Comparison of ENCODE assay signal across 8 mouse cellular contexts in the genomic region with DNA sequence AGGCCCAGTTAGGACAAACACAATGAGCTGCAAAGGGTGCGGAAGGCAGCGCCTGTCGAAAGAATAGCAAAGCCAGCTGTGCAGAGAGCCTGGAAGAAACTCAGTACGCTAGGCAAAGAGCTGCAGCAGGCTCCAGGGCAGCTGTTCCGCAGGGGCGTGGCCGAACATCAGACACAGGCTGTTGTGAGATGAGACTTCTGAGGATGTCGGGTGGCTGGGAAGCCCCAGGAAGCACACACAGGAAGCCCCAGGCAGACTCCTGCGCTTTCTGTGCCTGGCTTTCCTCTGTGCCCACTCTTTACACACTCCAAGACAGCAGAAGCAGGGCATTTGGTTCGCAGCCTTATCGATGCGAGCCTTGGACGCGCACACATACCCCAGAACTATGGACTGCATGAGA. TPM values are rescaled to one million over a fixed set of nuclear protein-coding genes. Genes with fewer than 3 reads are reported as not detected.
DNase-seq lines count a peak whose midpoint lies in the region; ATAC-seq and TF ChIP-seq lines count a peak whose summit lies in the region.

No protein-coding gene starts in this region.

- 0 out of 2 replicates have a peak, but pooled peaks have one; percentile 5 for TF ChIP-seq EP300 in ES-Bruce4 (IDR thresholded peaks at IDR 0.05; ENCODE audit: insufficient read depth, low read depth, low read length)
- no peak for TF ChIP-seq EP300 in heart, adult 2 months (IDR thresholded peaks at IDR 0.05; ENCODE audit: insufficient read depth, low read depth, low read length)

- H3K4me1 ChIP-seq in ES-Bruce4 (ENCODE audit: control insufficient read depth, insufficient read depth, low read length): no peaks in the 10 kb centered on the region
- no peaks in the 10 kb centered on the region for H3K4me1 ChIP-seq in heart, adult 2 months (ENCODE audit: control insufficient read depth, insufficient read depth, low read length)
- no peaks in the 10 kb centered on the region for H3K4me1 ChIP-seq in neural tube, embryonic 12.5 days

- H3K27me3 ChIP-seq in ES-Bruce4 (ENCODE audit: control insufficient read depth, insufficient read depth, low read length, poor library complexity, severe bottlenecking): no peaks in the 10 kb centered on the region
- no peaks in the 10 kb centered on the region; the same call in 1 of the 2 replicates for H3K27me3 ChIP-seq in heart, adult 2 months (ENCODE audit: control insufficient read depth, insufficient read depth, low read length)
- no peaks in the 10 kb centered on the region for H3K27me3 ChIP-seq in neural tube, embryonic 12.5 days (replicated peaks)

- WGBS in heart, adult 2 months: 38% methylated on average over 14 of the region's 14 CpGs
- WGBS in neural tube, embryonic 12.5 days: 45% methylated on average over 14 of the region's 14 CpGs

- H3K79me2 ChIP-seq in heart, adult 2 months (replicated peaks; ENCODE audit: control insufficient read depth, insufficient read depth, low read length): no peaks in the 10 kb centered on the region

- no peak overlapping the region for H3K27ac ChIP-seq in ES-Bruce4 (ENCODE audit: insufficient read depth, low read length)
- H3K27ac ChIP-seq in heart, adult 2 months: no peak overlapping the region
- H3K27ac ChIP-seq in neural tube, embryonic 12.5 days: no peak overlapping the region

- H3K4me2 ChIP-seq in neural tube, embryonic 12.5 days (replicated peaks): peak overlapping the region; percentile 41

- peak; percentile 36; the same call in 1 of the 2 replicates for ATAC-seq in common myeloid progenitor, adult 5-6 weeks (replicated peaks; ENCODE audit: low read depth, poor library complexity, severe bottlenecking)
- no peak for ATAC-seq in neural tube, embryonic 12.5 days (ENCODE audit: low FRiP score, low read depth)

- H3K9ac ChIP-seq in ES-Bruce4 (ENCODE audit: low read depth, poor library complexity, severe bottlenecking): no peak overlapping the region
- H3K9ac ChIP-seq in heart, adult 2 months (ENCODE audit: low read depth, low read length): no peak overlapping the region
- no peak overlapping the region for H3K9ac ChIP-seq in neural tube, embryonic 12.5 days

- H3K36me3 ChIP-seq in ES-Bruce4 (ENCODE audit: control insufficient read depth, insufficient read depth, low read length, poor library complexity, severe bottlenecking): no peaks in the 10 kb centered on the region
- no peaks in the 10 kb centered on the region for H3K36me3 ChIP-seq in heart, adult 2 months (ENCODE audit: control insufficient read depth, insufficient read depth, low read length)
- H3K36me3 ChIP-seq in neural tube, embryonic 12.5 days: no peaks in the 10 kb centered on the region

- TF ChIP-seq CTCF in ES-Bruce4 (IDR thresholded peaks at IDR 0.05; ENCODE audit: low read depth, low read length): no peak
- TF ChIP-seq CTCF in heart, adult 2 months (IDR thresholded peaks at IDR 0.05): no peak

- no peak for TF ChIP-seq POLR2A in ES-Bruce4 (IDR thresholded peaks at IDR 0.05; ENCODE audit: insufficient read depth, low read length)
- TF ChIP-seq POLR2A in heart, adult 2 months (IDR thresholded peaks at IDR 0.05; ENCODE audit: insufficient read depth, low read depth, low read length): no peak

- H3K4me3 ChIP-seq in ES-Bruce4 (ENCODE audit: low read depth, low read length): peak overlapping the region; percentile 11; the same call in 1 of the 2 replicates
- no peak overlapping the region for H3K4me3 ChIP-seq in heart, adult 2 months
- H3K4me3 ChIP-seq in neural tube, embryonic 12.5 days: no peak overlapping the region

- DNase-seq in heart, adult 2 months: peak; percentile 47 to 55
- peak; percentile 75 to 79 for DNase-seq in kidney, postnatal 4 days
- no peak for DNase-seq in cerebellum, postnatal 36 days
- no peak for DNase-seq in cerebellum, adult 8-10 months
- no peak for DNase-seq in cerebellum, adult 9-10 months

- no peaks in the 10 kb centered on the region for H3K9me3 ChIP-seq in ES-Bruce4 (replicated peaks; ENCODE audit: control insufficient read depth, insufficient read depth, low read length, poor library complexity, severe bottlenecking)
- no peaks in the 10 kb centered on the region for H3K9me3 ChIP-seq in neural tube, embryonic 12.5 days

- intact Hi-C loops in heart, adult 2 months (cut with DNase I): no loop called here

RNA-seq across cellular contexts. Expression of a gene that starts 17.4 kb away (rescaled TPM):
- 0.16 TPM in 1 of 2 replicates, not detected in the other for polyA plus RNA-seq in ES-Bruce4 (2011; ENCODE audit: insufficient read depth, insufficient read length, low read depth, missing spikeins)
- not detected in 2 replicates for total RNA-seq in common myeloid progenitor, adult 5-6 weeks (2017)
- total RNA-seq in heart, adult 2 months (2021): not detected
- not detected in 2 replicates for polyA plus RNA-seq in heart, adult 2 months (2012; rRNA removed)
- polyA plus RNA-seq in neural tube, embryonic 12.5 days (2016; fragmentation: Nextera tagmentation; extraction: Ambion mirVana): 0.17 and 0.47 TPM in 2 replicates

RNA-seq across cellular contexts. Expression of a gene that starts 25.2 kb away (rescaled TPM):
- polyA plus RNA-seq in ES-Bruce4 (2011; ENCODE audit: insufficient read depth, insufficient read length, low read depth, missing spikeins): 59.5 and 61.3 TPM in 2 replicates
- total RNA-seq in common myeloid progenitor, adult 5-6 weeks (2017): 156 and 195 TPM in 2 replicates
- 100 to 1,000 TPM; 120 TPM for total RNA-seq in heart, adult 2 months (2021)
- 71.0 and 81.9 TPM in 2 replicates for polyA plus RNA-seq in heart, adult 2 months (2012; rRNA removed)
- 59.9 and 64.7 TPM in 2 replicates for polyA plus RNA-seq in neural tube, embryonic 12.5 days (2016; fragmentation: Nextera tagmentation; extraction: Ambion mirVana)

RNA-seq across cellular contexts. Expression of a gene that starts 44.4 kb away (rescaled TPM):
- not detected in 2 replicates for polyA plus RNA-seq in ES-Bruce4 (2011; ENCODE audit: insufficient read depth, insufficient read length, low read depth, missing spikeins)
- total RNA-seq in common myeloid progenitor, adult 5-6 weeks (2017): 0.19 and 1.0 TPM in 2 replicates
- total RNA-seq in heart, adult 2 months (2021): under 1 TPM; 0.18 to 0.36 TPM
- polyA plus RNA-seq in heart, adult 2 months (2012; rRNA removed): 0.12 and 0.38 TPM in 2 replicates
- 0.81 and 1.5 TPM in 2 replicates for polyA plus RNA-seq in neural tube, embryonic 12.5 days (2016; fragmentation: Nextera tagmentation; extraction: Ambion mirVana)

RNA-seq across cellular contexts. Expression of a gene that starts 44.6 kb away (rescaled TPM):
- polyA plus RNA-seq in ES-Bruce4 (2011; ENCODE audit: insufficient read depth, insufficient read length, low read depth, missing spikeins): 40.6 and 41.0 TPM in 2 replicates
- 44.9 and 61.6 TPM in 2 replicates for total RNA-seq in common myeloid progenitor, adult 5-6 weeks (2017)
- 10 to 100 TPM; 36.0 to 36.7 TPM for total RNA-seq in heart, adult 2 months (2021)
- 25.4 and 42.7 TPM in 2 replicates for polyA plus RNA-seq in heart, adult 2 months (2012; rRNA removed)
- polyA plus RNA-seq in neural tube, embryonic 12.5 days (2016; fragmentation: Nextera tagmentation; extraction: Ambion mirVana): 25.0 and 27.0 TPM in 2 replicates

Comparison
In these comparisons a context has a peak if more than half of its experiments do, and no peak if none do; other contexts are left out.
1. DNase-seq: peak in heart, adult 2 months (2 of 2) and kidney, postnatal 4 days (2 of 2); none in cerebellum, postnatal 36 days (0 of 2), cerebellum, adult 8-10 months (single experiment) and cerebellum, adult 9-10 months (single experiment).